Mouse (Mus musculus) ES-E14 (cell line): ENCODE data around the gene Tesc. TPM values are rescaled to one million over a fixed set of nuclear protein-coding genes. Genes with fewer than 3 reads are reported as not detected.

Source experiments
- DNase-seq: peaks from one replicate; pipeline ENCODE4 v3.0.0-alpha.2; 2013; ENCODE audit warnings: low read depth, low spot score
- H3K27ac ChIP-seq: 2 replicates; pipeline ENCODE4 v1.5.1; 2012; ENCODE audit warnings: low read depth, mild to moderate bottlenecking, low read length, moderate library complexity, mixed read lengths; ENCODE audit not compliant: poor library complexity, insufficient read depth, severe bottlenecking
- H3K36me3 ChIP-seq: 2 replicates; pipeline ENCODE4 v1.6.1; 2012; ENCODE audit warnings: mild to moderate bottlenecking, low read length, moderate library complexity, mixed read lengths; ENCODE audit not compliant: control insufficient read depth, poor library complexity, insufficient read depth, severe bottlenecking
- H3K4me1 ChIP-seq, 2 experiments: fragments of 150-350 bp in 1 of 2; sonication (generic) in 1 of 2; 2 replicates each; pipeline ENCODE4 v1.6.1; 2012; ENCODE audit warnings: low read length in 2 of 2, mild to moderate bottlenecking in 1 of 2, mixed read lengths in 1 of 2; ENCODE audit not compliant: control insufficient read depth in 2 of 2, insufficient read depth in 2 of 2, poor library complexity in 1 of 2
- H3K4me3 ChIP-seq, 2 experiments: fragments of 150-350 bp in 1 of 2; sonication (generic) in 1 of 2; 2 replicates each; pipeline ENCODE4 v1.5.1; 2012; ENCODE audit warnings: low read length in 2 of 2, low read depth in 1 of 2, mild to moderate bottlenecking in 1 of 2, mixed read lengths in 1 of 2; ENCODE audit not compliant: insufficient read depth in 1 of 2, poor library complexity in 1 of 2, severe bottlenecking in 1 of 2
- H3K9ac ChIP-seq: 2 replicates; pipeline ENCODE4 v1.6.1; 2012; ENCODE audit warnings: low read depth, mild to moderate bottlenecking, low read length, mixed read lengths; ENCODE audit not compliant: poor library complexity, insufficient read depth, severe bottlenecking
- H3K9me3 ChIP-seq: fragments of 150-350 bp; sonication (generic); 2 replicates; pipeline ENCODE4 v1.6.1; 2012; ENCODE audit warnings: low read depth, mild to moderate bottlenecking, low read length; ENCODE audit not compliant: control insufficient read depth, insufficient read depth
- CHD2 ChIP-seq: IDR thresholded peaks from 2 replicates; pipeline ENCODE4 v1.6.1; 2014; ENCODE audit warnings: mild to moderate bottlenecking, low read depth, low read length, inconsistent platforms
- HCFC1 ChIP-seq: IDR thresholded peaks from 2 replicates; pipeline ENCODE4 v1.6.1; 2012; ENCODE audit warnings: low read length, inconsistent platforms, borderline replicate concordance; ENCODE audit not compliant: insufficient read depth
- MAFK ChIP-seq: IDR thresholded peaks from 2 replicates; pipeline ENCODE4 v1.6.1; 2014; ENCODE audit warnings: mild to moderate bottlenecking, low read depth, low read length, inconsistent platforms; ENCODE audit not compliant: insufficient read depth
- ZC3H11A ChIP-seq: IDR thresholded peaks from 2 replicates; pipeline ENCODE4 v1.6.1; 2012; ENCODE audit warnings: low read depth, mild to moderate bottlenecking, inconsistent platforms, low read length, borderline replicate concordance
- ZNF384 ChIP-seq: IDR thresholded peaks from 2 replicates; pipeline ENCODE4 v1.6.1; 2012; ENCODE audit warnings: low read depth, low read length, inconsistent platforms
- in situ Hi-C, 2 experiments: fragments of 600-800 bp; cut with MboI; formaldehyde crosslinking; loops; one replicate each; pipeline ENCODE4 v1.15.1; 2025; ENCODE audit warnings: low sequenced_read_pairs in 2 of 2, inconsistent platforms in 1 of 2; ENCODE audit not compliant: unreplicated experiment in 2 of 2
- total RNA-seq: library from RNA; depleted of rRNA; stranded (reverse); fragments of 300-350 nt; gene quantifications from 2 replicates; pipeline ENCODE4 v1.2.3, GENCODE M21; 2012

Tesc gene
- total RNA-seq, 1 experiment = 3.1 TPM

GRCm38 (mm10) chr5:118043761-118044160, 16.2 kb downstream of the Tesc start:
- no peak overlapping the region for H3K9ac ChIP-seq
- H3K4me1 ChIP-seq = peaks cover 0 to 6% of the 10 kb centered on the region in 2 experiments; a peak in 1 of 4 replicates
- in situ Hi-C loops = no loop called here
- H3K4me3 ChIP-seq = no peak overlapping the region
- DNase-seq = no peak
- no peaks in the 10 kb centered on the region for H3K36me3 ChIP-seq
- no peak overlapping the region for H3K27ac ChIP-seq
- TF ChIP-seq CHD2 (0 out of 2 replicates have a peak, but pooled peaks have one; percentile 40), HCFC1 (no peak)
- no peaks in the 10 kb centered on the region for H3K9me3 ChIP-seq

- TF ChIP-seq HCFC1 = no peak
- TF ChIP-seq CHD2 = no peak
- no peak for TF ChIP-seq ZC3H11A
- no peak for TF ChIP-seq ZNF384
- no peak for TF ChIP-seq MAFK
- in situ Hi-C loops = no loop called here
- H3K4me1 ChIP-seq = no peaks in the 10 kb centered on the region
These were observed 17.4 kb downstream of the Tesc start for GRCm38 (mm10) chr5:118044907-118045306.

GRCm38 (mm10) chr5:118045385-118045784, 17.8 kb downstream of the Tesc start:
- Histone ChIP-seq H3K27ac (no peak overlapping the region), H3K9me3 (no peaks in the 10 kb centered on the region), H3K4me1 (no peaks in the 10 kb centered on the region), H3K4me3 (no peak overlapping the region), H3K9ac (no peak overlapping the region), H3K36me3 (no peaks in the 10 kb centered on the region)
- in situ Hi-C loops = no loop called here
- no peak for DNase-seq
- TF ChIP-seq HCFC1 (no peak), ZC3H11A (no peak), MAFK (no peak)

More at GRCm38 (mm10) chr5:118044907-118045306, 17.4 kb downstream of the Tesc start:
- DNase-seq = no peak
- Histone ChIP-seq H3K27ac (no peak overlapping the region), H3K4me3 (no peak overlapping the region), H3K9me3 (no peaks in the 10 kb centered on the region), H3K36me3 (no peaks in the 10 kb centered on the region), H3K9ac (no peak overlapping the region)

- TF ChIP-seq MAFK (no peak), ZC3H11A (no peak), ZNF384 (no peak), CHD2 (no peak), HCFC1 (no peak)
- in situ Hi-C loops = no loop called here
- Histone ChIP-seq H3K4me3 (no peak overlapping the region), H3K4me1 (no peaks in the 10 kb centered on the region), H3K27ac (no peak overlapping the region), H3K36me3 (no peaks in the 10 kb centered on the region), H3K9ac (no peak overlapping the region), H3K9me3 (no peaks in the 10 kb centered on the region)
- no peak for DNase-seq
These were observed 19.7 kb downstream of the Tesc start for GRCm38 (mm10) chr5:118047091-118047757.

- Histone ChIP-seq H3K4me3 (no peak overlapping the region), H3K27ac (no peak overlapping the region), H3K9me3 (no peaks in the 10 kb centered on the region), H3K36me3 (no peaks in the 10 kb centered on the region), H3K9ac (no peak overlapping the region), H3K4me1 (peaks cover 0 to under 1% of the 10 kb centered on the region in 2 experiments; a peak in 1 of 4 replicates)
- in situ Hi-C loops = no loop called here
- no peak for DNase-seq
- TF ChIP-seq CHD2 (no peak), ZNF384 (no peak), MAFK (no peak), ZC3H11A (no peak), HCFC1 (no peak)
These were observed 20.9 kb downstream of the Tesc start for GRCm38 (mm10) chr5:118048412-118048811.
